Mouse (Mus musculus) brain, embryonic 18.5 days (tissue): Measurements from ENCODE around the gene BC061212.
"Not testable (repeated sequence)": the region's sequence is repeated elsewhere in the genome, so short reads cannot be mapped to it uniquely, and the experiment has no call there.

Source experiments
- DNase-seq: peaks from one replicate; pipeline ENCODE4 v3.0.0-alpha.2; 2012; ENCODE audit warnings: low read depth, low spot score

The BC061212 gene

DNA sequence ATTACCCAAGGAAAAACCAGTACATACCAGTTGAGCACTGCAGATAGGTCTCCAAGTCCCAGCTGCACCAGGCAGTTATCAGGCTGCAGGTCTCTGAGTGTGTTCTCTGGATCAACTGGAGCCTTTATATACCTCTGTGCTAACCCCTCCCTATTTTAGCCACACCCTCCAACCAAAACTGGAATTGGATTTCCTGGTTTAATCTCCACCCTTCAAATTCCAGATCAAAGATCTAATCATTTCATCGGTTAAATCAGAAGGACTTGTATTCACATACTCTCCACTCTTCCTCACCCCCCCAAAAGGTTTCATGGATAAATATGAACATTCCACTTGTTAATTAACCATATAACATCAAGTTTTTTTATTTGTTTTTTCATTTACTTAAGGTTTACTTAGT, at the start of gene BC061212:
BC061212 (minus strand) TSS at position 101 of the 400 bp plus-strand sequence.
- not testable (repeated sequence) for DNase-seq

GRCm38 (mm10) chr5:94076085-94076484, 5.7 kb upstream of the BC061212 start, which contains the start of gene Gm6351:
TSS of gene Gm6351 (plus strand) at chr5:94076385.
- DNase-seq: not testable (repeated sequence)
